Mouse (Mus musculus): ENCODE data around the gene Gm10309.
A peak's percentile ranks its signal among the peaks of the same experiment; 100 is the strongest.
"Not testable (repeated sequence)": the region's sequence is repeated elsewhere in the genome, so short reads cannot be mapped to it uniquely, and the experiment has no call there.

The Gm10309 gene

DNA sequence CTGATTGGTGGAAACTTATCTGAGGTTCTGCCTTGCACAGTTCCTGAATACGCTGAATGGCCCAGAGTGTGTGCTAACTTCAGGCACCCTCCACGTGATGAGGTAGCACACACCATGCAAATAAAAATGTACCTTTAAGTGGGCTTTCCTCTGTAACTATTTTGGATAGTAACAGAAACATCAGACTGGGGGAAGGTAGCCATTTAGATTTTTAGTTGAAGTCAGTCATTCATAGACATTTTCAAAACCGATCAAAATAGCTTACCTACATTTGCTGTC is 3.1 kb upstream of the Gm10309 start:
- no peak for DNase-seq

DNA sequence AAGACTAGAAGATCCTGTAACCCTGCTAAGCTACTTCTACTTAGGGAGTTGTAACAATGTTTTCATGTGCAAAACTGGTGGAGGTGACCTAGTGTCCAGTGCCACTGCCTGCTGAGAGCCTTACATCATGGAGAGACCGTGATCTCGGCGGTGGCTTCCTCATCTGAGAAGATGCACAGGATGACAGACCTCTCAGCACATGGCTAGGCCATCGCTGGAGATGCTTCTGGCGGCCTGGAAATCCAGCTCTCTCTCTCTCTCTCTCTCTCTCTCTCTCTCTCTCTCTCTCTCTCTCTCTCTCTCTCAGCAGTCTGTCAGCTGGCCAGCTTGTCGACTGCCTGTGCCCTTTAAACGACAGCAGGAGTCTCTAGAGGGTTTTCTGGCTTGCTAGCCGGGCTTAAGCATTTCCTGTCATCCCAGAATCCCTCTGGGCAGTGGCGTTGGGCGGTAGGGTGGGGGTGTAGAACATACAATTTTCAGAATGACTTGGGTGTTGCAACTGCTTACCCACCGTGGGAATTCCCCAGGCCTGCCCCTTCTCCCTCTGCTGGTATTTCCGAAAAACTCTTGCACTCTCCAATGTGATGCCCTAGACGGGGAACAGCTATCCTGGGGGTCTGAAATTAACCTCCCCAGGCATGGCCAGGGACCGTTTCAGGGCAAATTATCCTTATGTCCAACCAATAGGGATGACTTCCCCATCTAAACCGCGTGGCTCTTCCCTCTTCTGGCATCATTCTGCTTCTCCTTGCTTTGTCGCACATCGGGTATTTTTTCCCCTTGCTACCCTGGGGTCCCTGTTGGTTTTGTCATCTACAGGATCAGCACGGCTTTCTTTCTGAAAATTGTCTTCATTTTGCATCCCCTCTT is 2.5 kb upstream of the Gm10309 start:
- peak; percentile 71 to 74 for DNase-seq

DNA sequence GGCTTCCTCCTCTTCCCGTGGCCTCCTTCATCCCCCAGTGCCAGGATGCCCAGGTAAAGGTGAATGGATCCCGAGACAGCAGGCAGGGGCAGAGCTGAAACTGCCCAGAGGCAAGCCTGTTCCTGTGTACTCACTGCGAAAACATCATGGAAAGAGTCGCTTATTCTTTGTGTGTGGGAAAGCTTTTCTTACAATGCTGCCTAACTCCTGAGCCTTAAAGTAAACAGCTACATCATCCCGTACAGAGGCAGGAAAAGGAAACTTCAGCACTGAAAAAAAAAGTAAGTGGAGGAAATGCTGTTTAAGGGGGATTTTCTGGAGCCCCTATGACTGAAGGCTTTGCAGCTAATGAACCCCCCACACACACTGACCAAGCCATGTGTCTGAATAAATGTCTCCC is 1.8 kb upstream of the Gm10309 start:
- no peak for DNase-seq

DNA sequence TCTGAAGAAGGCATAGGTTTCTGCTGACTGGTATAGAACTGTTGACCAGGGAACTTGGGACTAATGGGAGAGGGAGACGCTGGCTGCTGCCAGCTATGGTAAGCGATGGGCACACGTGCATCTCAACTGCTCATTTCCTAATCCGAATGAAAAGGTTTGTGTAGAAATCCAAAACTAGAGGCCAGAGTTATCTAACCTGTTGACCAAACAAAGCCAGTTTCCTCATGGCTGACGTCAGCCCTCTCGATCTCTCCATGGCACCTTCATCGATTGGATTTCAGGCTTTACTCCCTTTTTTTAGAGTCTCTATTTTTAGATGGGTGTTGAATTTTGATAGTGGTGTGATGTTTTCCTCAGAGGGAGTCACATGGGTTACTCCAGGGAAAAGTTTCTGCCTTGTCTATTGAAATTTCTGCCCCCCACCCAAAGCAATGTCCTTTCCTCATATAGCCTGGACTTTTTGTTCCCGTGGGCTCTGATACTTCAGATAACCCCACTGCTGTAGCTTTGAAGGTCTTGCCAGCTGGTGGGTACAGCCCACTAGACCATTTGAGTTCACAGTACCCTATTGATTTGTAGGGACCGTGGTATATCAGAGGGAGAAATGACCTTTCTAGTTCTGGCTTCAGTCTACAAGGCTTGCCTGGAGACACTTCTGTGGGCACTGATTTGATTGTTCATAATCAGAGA is 1.7 kb downstream of the Gm10309 start:
- no peak for DNase-seq

DNA sequence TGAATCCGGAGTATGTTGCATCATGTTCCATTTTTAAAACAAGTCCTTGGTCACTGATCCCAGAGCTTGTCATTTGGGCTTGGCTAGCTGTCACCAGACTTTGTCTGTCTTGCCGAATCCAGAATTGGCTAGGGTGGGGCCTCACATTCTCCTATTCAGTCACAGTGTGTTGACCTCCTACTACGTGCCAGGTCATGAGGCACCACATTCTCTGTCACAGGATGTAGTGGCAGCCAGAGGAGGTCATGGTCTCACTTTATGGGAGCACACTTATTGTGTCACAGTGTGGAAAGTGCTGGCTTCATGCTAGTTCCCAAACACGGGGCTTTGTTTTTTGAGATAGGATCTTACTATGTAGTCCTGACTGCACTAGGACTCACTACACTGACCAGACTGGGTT is 3.6 kb downstream of the Gm10309 start:
- DNase-seq = no peak

DNA sequence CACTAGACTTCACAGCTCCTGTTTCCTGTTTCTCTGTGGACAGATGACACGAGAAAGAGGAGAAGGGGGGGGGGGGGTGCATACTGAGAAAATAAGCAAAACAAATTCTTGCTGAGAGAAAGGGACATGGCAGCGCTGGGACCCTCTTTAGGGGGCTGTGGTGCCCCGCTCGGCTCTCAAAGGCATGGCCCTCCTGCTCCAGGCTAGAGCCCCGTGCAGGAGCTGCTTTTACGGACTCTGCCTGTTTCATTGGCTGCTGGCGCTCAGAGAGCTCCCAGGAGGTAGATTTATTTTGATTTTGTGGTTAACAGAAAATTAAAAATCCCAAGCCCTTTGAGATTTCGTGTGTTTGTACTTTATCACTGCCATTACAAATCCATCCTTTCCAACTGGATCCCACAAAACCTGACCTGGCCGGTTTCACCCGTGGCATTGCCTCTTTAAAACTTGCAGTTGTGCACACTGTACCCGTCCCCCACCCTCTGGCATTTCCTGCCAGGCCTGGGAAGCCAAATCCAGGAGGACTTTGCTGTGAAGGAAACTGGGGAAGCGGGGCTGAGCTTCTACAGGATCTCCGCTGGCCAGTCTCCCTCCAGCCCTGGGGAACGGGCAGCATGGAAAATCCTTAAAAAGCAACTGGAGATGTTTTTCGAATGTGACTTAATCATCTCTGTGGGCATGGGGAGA is 5.5 kb downstream of the Gm10309 start:
- peak; percentile 80 to 81 for DNase-seq

DNA sequence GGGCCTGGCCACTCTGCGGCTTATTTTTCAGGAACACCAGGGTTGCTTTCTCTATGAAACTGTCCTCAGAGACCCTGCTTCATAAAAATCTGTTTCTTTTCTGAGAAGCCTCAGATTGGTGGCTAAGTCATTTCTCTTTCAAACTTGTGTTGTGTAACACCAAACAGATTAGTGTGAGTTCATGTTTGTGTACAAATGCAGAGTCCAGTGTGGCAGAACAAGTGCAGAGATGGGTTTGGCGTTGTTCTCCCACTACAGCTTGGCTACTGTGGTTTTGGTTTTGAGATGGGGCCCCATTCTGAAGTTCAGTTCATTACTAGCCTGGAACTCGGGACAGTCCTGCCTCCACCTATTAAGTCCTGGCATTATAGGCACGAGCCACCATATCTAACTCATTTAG is 7.7 kb downstream of the Gm10309 start:
- DNase-seq = no peak

DNA sequence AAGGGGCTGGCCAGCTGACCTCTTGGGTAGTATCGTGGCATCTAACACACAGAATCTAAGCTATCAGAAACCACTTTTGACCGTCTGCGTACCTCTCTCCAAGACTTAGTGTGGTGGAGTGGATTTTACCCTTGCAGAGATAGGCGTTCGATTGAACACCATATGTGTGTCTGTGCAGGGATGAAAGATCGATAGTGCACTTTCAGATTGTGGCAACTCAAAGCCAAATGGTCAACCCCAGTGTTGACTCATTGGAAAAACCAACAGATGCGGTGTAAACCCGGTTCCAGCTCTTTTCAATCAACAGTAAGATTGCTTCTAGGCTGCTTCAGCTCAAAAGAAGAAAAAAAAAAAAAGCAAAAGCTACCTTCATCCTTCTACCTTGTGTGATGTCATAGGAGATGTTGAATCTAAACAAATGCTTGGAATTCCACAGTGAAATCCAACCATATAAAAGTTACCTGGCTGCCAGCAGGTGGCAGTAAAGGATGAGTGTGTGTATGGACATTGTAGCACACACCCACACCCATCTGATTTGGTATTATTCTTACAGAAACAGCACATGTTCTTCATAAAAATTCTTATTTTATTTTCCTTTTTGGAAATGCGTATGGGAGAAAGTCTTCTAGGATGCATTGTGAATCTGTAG is 8.8 kb downstream of the Gm10309 start:
- peak; percentile 64 to 81 for DNase-seq

DNA sequence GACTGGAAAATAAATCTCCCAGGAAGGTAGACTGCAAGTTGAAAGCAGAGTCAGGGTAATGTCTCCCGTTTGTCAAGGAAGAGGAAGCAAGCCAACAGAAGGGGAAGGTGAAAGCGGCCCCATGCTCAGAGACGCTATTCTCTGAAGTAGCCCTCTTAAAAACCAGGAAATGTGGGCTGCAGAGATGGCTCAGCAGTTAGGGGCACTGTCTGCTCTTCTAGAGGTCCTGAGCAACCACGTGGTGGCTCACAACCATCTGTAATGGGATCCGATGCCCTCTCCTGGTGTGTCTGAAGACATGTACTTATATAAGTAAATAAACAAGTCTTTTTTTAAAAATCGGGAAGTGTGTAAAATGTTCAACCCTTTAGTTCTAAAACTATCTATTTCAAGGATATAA is 10.1 kb downstream of the Gm10309 start:
- no peak for DNase-seq

DNA sequence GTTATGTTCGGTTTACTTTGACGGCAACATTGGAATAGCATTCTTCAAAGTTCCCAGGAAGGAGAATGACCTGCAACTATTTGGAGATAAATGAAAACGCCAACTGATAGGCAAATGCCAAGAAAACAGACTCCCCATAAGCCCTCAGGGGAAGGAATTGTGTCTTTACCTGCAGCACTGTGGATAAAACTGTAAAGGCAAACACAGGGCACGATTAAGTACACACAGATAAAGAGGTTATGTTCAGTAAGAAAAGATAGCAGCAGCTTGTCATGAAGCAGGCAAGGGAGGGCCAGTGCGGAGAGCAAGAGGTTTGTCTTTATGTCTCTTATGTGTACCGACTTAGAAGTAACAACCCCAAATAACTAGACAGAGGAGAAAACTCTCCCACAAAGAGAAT is 10.5 kb downstream of the Gm10309 start:
- no peak for DNase-seq

DNA sequence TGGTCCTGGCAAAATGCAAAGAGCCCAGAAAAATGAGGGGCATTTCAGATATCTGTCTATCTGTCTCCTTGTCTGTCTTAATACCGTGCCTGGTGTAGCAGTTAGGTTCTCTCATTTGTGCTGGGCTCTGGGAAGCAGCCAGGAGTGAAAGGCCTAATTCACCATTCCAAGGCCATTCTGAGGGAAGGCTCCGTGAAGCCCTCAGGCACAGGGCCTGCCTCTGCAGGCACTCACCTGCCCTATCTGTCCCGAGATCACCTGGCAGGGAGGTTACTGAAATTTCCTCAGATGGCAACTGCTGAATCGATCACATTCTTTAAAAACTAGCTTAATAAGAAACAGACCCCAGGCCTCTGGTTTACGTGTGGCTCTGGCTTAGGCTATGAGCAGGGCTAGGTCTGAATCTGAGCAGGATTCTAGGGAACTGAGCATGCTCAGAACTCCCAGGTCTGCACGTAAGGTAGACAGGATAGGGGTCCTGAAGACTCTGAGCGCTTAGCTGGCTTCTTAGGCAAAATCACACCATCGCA is 11.1 kb downstream of the Gm10309 start:
- peak in 1 of 2 experiments; percentile 42 for DNase-seq

DNA sequence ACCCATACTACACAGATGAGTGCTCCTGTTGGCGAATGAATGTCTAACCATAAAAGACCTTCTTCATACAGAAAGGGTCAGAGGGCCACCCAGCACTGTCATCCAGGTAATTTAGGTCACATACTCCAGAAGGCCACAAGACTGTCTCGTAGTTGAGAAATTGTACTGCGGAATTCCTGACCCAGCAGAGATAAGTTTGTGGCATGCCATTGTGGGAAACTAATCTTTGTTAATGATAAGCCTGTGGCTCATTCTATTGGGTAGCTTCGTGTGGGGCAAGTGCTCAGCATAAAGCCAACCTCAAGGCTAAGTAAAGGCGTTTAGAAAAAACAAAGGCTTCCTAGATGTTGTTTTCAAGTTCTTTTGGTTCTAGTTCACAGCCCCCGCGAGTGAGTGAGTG is 12.7 kb downstream of the Gm10309 start:
- no peak for DNase-seq

DNA sequence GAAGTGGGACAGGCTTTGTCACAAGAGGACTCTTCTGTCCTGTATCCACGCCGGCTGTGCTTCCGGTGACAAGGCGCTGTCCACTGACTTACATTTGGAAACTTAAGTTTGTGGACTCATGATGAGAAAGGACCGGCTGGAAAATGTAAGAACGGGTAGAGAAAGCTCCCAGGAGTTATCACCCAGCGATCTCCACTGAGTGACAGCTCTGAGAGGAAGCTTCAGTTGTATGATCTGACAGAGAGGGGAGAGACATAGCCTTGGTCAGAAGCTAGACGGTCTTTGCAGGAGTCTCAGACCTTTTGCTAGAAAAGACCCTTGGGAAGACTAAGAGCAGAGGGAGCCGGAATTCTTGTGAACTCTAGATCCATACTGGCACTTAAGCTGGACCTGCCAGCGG is 15.2 kb downstream of the Gm10309 start:
- no peak for DNase-seq

DNA sequence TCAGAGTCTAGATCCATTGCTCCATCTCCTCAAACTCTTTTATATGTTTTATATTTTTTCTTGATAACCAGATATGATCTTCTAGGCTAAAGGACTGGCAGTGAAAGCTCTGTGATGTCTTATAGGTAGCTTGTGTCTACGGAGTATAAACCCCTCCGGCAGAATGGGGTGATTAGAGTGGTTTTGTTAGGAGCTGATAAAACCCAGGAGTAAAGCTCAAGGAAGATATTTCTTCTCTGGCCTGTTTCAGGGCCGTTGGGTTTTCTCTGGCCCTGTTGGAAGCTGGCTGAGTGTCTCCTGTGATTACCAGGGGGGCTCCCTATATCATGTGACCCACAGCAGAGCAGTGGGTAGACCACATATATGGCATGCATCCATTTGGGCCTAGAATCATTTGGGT is 17.6 kb downstream of the Gm10309 start:
- no peak for DNase-seq

DNA sequence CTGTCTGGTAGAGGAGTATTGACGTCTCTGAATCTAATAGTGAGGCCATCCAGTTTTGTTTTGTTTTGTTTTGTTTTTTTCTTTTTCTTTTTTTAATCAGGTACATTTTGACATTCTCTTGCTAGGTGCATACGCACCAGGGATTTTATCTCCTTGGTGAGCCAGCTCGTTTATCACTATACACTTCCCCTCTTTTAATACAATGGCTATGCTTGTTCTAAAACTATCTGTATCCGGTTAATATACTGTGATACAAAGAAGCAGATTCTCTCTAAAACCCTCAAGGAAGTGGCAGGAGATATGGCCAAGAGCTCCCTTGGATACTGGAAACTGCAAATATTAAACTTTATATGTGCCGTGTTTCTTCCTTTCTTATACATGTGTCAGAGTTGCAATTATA is 18.4 kb downstream of the Gm10309 start:
- DNase-seq = no peak

DNA sequence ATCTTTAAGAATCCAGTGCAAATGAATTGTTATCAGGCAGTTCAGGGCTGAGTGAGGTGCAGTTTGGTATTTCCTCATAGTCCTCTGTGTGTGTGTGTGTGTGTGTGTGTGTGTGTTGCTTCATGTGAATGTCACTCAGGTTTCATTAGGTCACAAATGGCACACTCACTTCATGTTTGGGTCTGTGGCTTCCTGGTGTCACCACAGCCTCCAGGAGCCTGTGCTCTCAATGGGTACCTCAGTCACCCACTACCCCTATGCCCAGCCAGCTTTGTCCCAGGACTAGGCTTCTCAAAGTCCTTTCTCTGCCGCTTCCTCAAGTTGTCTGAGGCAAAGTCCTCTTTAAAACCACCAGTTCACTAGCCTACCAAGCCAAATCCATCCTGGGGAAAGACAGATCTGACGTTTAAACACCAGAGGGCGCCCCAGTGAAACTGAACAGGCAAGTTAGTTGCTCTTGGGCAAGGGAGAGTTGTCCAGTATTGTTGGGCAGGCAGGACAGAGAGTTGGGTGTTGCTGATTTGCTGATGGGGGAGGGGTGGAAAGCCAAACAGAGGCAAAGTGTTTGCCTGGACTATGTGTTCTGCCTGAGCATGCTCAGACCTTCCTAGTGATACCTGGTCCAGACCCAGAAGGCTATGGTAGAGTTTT is 20.8 kb downstream of the Gm10309 start:
- DNase-seq = peak; percentile 85 to 90

DNA sequence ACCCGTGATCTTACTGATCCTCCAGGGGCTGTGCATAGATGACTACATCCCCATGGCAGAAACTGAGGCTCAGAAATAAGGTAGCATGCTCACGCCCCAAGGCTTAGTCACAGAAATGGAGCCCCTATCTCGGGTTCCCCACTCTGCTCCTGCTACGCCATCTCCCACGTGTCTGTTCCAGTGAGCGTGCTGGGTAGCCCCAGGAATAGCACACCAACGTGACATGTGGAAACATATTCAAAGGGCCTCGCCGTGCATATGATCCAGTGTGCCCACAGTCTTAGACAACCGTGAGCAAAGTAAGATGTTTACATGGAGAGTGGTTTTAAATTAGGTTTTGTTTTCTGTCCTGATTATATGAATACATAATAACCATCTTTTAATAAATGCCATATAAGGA is 22.4 kb downstream of the Gm10309 start:
- no peak for DNase-seq

DNA sequence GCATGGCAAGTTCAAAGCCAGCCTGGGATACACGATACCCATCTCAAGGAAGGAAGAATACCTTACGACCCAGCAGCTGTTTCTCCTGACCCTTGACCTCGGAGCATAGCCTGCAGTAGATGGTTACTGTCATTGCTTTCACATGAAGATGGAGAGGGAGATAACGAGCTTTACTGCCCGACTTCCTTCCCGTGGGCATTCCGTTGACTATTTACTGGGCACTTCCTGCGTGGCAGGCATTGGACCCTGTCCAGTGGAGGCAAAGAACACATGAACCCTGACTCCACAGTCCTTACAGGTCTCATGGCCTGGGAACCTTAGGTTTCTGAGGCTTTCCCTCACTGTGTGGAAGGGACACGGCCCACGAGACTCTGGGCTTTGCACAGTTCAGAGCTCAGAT is 25.6 kb downstream of the Gm10309 start:
- no peak for DNase-seq

DNA sequence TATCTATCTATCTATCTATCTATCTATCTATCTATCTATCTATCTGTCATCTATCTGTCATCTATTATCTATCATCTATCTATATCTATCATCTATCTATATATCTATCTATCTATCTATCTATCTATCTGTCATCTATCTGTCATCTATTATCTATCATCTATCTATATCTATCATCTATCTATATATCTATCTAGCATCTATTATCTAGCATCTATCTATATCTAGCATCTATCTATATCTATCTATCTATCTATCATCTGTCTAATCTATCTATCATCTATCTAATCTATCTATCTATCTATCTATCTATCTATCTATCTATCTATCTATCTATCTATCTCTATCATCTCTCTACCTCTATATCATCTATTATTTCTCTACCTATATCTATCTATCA is 27.6 kb downstream of the Gm10309 start:
- DNase-seq = not testable (repeated sequence)

DNA sequence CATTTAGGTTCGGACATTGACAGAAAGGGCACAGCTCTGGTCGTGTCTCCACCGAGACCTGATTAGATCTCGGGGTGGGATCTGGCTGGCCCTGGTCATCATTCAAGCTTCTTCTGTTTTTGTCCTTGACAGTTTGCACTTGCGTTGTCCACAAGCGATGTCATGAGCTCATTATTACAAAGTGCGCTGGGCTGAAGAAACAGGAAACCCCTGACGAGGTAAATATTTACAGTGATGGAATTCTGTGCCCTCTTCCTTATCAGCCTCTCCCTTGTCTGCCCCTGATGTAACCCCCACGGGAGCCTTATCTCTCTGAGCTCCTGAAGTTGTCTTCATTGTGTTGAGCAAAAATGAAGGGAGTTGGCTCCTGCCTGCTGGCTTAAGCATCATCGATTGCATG is 28.4 kb downstream of the Gm10309 start:
- DNase-seq = no peak

DNA sequence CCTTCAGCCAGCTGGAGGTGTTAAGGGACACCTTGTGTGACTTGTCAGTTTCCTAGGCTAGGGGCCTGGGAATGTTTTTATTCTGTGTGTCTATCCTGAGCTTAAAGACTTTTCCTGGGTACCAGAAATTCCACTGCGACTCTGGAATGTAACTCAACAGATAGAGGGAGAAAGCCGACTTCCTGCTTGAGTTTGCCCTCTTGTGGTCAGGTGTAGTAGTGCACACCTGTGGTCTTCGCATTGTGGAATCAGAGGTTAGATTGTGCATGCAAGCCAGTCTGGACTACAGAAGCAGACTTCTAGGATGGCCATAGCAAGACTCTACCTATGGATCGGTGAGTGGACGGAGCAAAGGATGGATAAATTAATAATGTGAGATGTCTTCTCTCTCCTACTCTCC is 33.3 kb downstream of the Gm10309 start:
- peak; percentile 70 to 87 for DNase-seq

DNA sequence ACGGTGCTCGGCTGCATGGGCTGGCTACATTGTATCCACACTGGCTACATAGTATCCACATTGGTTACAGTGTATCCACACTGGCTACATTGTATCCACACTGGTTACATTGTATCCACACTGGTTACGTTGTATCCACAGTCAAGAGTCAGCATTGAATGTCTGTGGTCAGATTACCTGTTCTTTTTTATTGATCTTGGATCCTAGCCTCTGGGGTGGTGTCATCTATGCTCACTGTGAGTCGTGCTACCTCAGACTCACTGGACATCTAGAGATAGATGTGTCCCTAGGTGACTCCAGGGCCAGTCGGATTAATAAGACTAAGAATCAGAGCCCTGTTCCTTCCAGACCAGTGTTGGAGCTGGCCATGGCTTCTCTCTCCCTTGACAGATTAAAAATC is 34.9 kb downstream of the Gm10309 start:
- no peak for DNase-seq

DNA sequence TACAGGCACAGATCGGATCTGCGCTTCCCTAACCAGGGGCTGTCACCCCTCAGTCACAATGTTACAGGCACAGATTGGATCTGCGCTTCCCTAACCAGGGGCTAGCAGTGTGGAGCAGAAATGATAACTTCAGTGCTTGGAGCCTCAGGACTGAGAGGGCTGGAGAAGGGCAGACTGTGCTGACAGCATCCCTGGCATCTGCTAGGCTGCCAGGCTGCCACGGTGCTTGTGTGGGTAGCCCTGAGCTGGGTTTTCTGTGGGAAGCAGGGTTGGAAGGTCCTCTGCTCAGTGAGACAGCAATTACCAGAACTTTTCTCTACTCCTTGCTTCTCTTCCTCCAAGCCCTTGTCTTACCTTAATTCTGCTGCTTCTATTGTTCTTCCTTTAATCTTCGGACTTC is 37.1 kb downstream of the Gm10309 start:
- no peak for DNase-seq
